Mouse (Mus musculus): ENCODE measurements around the gene Mrpl53.

Gene Mrpl53

DNA sequence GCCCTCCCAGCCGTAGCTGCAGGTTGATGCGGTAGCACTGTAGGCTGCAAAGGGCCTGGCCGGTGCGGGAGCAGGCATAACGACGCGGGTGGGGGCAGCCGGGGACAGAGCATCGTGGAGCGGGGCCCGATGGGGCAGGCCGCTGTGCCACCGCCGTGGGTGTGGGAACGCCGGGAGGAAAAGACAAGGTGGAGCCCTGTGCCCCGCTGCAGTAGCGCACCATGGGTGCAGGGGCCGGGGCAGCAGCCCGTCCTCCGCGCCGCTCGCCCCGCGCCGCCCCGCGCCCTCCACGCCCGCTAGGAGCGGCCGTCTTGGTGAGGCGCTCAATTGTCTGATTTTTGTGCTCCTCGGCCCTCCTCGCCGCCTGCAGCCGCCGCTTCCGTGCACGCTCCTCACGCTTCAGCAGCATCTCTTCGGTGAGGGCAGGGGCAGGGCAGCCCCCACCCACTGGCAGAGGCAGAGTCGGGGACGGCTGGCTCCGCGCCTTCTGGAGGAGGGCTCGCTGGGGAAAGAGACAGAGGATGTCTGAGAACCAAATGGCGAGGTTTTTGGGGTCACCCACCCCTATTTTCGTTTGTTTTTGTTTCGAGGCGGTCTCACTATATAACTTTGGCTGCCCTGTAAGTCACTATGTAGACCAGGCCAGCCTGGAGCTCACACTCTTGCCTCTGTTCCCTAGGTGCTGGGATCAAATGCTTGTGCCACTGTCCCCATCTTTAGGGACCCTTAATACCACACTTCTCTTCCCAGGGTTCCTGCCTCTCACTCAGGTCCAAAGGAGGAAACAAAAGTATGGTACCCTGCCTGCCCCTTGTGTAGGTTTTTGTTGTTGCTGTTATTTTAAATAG is 13.2 kb downstream of the Mrpl53 start:
- DNase-seq (ENCODE audit: low spot score), result no peak

DNA sequence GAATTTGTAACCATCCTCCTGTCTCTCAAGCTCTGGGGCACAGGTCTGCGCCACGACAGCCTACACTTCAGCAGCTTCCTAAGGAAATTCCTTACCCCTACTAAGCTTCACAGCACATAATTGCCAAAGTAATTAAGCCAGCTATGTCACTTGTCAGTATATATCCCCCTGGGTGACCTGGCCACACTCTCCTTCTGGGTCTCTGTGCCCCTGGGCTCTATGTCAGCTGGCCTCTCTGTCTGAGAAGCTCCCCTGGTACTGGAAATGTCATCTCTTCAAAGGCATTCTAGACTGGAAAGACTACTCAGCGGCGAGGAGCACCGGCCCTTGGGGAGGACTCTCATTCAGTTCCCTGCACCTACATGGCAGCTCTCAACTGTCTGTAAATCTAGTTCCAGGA is 14.1 kb downstream of the Mrpl53 start:
- no peak for DNase-seq (ENCODE audit: low spot score)

DNA sequence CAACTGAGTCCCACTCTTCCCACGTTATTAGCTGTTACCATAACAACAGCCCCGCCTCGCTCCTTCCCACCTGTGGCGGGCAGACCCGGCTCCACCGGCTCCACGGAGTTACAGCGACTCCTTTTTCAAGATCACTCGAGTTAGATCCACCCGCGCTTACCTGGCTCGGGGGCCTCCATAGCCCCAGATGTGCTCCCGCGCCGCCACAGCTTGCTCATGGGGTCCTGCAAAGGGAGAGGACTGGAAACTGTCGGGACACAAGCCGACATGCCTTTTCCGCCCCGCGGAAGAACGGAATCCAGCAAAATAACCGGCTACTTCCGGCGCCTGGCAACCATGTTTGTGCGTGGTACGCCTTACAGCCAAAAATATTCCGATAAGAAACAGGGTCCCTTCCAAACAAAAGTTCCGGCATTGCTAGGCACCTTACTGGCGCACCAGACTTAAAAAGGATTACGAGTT is 16.0 kb downstream of the Mrpl53 start:
- DNase-seq (ENCODE audit: low spot score), result peak; percentile 97

DNA sequence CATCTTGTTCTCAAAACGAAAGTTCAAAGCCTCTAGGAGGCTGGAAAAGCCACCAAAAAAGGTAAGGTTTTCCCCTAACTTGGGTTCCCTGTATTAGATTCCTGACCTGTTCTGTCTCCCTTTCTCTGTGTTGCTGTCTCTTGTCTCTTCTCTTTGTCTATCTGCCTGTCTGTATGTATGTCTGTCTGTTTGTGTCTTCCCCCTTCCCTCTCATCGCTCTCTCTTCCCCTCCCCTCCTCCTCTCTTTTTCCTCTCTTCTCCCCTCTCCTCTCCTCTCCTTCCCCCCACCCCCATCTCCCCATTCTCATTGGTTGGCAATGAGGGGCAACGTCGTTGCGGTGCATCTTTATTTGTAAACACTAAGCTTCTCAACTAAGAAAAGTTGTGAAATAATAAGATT is 16.5 kb downstream of the Mrpl53 start, which contains the start of gene Ino80b:
Ino80b (minus strand) TSS at position 101 of the 400 bp plus-strand sequence.
- DNase-seq (ENCODE audit: low spot score), result no peak

DNA sequence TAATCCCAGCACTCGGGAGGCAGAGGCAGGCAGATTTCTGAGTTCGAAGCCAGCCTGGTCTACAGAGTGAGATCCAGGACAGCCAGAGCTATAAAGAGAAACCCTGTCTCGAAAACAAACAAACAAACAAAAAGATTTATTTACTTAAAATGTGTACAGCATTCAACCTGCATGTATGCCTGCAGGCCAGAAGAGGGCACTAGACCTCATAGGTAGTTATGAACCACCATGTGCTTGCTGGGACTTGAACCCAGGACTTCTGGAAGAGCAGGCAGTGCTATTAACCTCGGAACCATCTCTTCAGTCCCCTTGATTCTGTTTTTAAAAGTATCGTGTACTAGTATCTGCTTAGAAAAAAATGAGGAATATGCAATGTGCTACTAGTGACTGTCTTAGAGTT is 18.6 kb downstream of the Mrpl53 start:
- no peak for DNase-seq (ENCODE audit: low spot score)

DNA sequence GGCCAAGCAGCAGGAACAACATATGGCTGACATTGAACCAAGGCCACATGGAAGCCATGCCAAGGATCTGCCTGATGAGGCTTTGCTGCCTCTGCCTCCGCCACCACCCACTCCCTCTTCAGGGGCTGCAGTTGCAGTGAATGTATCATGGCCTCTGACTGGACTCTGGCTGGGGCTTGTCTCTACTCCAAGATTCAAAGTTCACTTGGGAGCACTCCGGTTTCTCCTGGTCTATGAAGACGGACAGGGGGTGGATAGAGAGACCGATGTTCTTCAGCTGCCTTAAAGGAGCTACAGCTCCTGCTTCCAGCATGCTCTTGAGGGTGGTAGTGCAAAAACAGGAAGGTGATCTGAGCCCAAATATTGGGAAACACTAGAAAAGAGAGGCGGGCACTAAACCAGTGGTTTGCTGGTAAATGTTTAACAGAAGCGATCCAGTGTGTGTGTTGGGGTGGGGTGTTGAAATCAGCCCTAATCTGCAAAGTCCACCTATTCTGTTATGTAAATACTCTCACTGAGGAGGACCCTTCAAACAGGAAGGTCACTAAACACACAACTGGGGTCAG is 22.7 kb downstream of the Mrpl53 start:
- no peak for DNase-seq (ENCODE audit: low spot score)

DNA sequence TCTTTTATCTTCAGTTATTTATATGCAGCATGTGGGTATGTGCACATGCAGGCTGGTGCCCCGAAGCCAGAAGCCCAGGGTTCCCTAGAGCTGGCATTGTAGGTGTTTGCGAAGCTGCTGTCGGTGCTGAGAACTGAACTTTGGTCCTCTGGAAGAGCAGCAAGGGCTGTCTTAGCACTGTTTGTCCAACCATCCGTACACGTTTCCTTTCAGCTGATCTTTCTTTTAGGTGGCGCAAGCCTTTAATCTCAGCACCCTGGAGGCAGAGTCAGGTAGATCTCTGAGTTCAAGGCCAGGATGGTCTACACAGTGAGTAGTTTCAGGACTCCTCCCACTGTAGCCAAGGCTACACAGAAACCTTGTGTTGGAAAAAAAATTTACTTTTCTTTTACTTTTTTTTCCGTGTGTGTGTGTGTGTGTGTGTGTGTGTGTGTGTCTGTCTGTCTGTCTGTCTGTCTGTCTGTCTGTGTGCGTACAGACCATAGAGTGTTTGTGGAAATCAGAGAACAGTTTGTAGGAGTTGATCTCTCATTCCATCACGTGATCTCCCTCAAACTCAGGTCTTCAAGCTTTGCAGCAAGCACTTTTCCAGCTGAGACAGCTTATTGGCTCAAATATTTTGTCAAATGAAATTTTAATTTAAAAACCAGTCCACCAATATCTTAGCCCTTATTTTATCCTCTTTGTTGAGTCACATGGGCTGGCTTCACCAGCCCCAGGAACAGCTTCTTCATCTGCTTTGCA is 23.5 kb downstream of the Mrpl53 start:
- no peak for DNase-seq (ENCODE audit: low spot score)

DNA sequence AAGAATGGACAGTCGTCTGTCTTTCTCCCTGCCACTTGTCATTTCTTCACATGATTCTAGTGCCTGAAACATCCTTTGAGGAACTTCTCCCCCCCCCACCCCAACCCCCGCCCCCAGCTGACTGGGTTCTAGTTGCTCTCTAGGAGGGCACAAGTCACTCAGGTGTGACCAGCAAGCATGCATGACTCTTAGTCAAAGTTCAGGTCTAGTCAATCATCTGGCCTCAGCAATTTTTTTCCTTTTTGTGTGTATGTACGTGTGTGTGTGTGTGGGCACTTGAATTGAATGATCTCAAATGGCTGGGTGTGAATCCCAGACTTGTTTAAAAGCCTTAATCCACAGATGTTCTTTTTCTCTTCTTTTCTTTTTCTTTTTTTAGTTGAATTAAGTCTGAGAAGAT is 25.4 kb downstream of the Mrpl53 start:
- DNase-seq (ENCODE audit: low spot score), result no peak

DNA sequence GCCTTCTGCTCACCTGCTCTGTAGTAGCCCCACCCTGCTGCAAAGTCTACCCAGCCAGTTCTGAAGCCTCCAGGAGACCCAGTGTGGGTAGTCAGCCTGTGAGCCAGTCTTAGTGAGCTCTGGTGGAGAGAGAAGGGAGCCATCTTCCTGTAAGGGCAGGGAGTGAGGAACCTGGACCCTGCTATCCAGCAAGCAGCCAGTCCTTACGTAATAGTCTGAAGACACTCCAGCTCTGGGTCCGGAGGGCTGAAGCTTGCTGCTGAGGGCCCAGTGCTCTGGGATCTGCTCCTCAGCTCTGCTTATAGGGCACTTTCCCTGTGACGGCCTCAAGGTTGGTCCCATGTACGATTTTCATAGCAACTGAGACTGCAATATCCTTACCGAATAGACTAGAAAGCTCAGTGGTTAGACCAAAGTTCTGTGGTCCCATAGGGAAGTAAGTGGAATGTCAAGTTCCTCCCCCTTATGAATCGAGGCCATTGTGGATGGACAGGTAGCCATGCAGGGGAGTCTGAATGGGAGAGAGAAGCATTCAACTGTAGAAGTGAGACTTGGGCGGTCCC is 26.2 kb downstream of the Mrpl53 start, which contains the start of gene Rtkn:
Rtkn (plus strand) TSS at position 513 of the 563 bp plus-strand sequence.
- DNase-seq (ENCODE audit: low spot score), result no peak

DNA sequence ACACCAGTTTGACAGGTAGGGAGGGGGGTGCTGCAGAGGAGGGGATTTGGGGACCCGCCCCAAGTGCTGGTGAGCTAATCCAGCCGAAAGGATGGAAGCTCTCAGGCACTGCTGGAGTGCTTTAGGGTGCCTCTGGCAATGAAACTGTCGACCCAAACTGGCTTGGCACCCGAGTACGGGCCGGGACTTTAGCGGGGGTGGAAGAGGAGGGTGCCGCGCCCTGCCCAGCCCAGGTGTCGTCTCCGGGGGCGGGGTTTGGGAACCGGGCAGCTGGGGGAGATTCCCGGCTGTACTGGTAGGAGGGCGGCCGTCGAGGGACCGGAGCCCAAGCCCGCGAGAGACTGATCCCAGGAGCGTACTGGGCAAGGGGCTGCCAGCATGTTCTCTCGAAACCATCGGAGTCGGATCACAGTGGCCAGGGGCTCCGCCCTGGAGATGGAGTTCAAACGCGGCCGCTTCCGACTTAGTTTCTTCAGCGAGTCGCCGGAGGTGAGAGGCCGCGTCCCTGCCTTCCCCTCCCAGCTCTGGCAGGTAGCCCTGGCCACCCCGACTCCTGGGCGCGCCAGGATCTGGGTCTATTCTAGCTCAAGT is 26.8 kb downstream of the Mrpl53 start:
- no peak for DNase-seq (ENCODE audit: low spot score)

DNA sequence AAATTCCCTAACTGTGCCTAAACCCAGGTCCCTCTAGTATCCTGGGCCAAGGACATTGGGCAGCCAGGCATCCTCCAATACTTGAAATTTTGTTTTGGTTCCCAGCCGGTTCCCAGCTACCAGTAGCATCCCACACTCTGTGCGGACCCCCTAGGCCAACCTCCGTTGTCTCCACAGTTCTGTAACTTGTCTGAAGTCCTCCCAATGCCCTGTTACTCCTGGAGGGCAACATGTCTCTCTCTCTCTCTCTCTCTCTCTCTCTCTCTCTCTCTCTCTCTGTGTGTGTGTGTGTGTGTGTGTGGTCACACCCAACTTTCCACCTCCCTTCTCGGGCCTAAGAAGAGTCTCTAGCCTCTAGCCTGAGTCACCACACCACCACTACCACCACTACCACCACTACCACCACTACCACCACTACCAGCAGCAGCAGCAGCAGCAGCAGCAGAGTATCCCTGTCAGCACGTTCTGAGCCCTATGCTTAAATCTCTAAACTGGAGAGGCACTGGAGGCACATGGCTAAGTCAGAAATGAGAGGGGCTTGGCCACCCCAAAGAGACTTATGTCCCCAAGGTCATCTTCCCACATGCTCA is 27.5 kb downstream of the Mrpl53 start:
- DNase-seq (ENCODE audit: low spot score), result peak; percentile 19

DNA sequence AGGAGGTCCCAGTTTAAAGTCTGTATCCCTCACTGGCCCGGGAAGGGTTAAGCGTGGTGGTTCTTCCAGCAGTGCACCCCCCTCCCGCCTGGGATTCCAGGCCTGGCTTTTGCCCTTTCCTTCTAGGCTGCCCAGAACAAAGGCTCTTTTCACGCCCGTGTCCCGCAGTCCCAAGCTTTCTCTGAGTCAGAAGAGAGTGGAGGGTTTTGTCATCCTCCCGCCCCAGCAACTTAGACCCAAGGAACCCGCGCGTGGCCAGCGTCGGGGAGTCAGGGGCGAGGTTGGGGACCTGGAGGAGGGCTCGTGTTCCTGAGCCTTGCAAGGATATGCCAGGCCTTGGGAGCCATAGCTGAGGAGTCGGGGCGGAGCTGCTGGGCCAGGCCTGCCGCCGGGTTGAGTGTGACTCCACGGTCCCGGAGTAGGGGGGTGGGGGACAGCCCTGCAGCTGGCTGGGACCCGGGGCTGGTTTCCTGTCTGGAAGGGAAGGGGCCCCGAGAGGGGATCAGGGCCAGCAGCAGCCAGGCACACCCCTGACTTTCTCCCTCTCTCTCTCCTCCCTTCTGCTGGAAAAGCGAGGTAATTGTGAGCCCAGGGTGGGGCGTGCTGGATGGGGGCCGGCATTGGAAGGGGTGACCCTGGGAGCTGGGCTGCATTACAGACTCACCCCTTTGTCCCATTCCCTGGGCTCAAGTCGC is 28.2 kb downstream of the Mrpl53 start:
- DNase-seq (ENCODE audit: low spot score), result peak; percentile 80

DNA sequence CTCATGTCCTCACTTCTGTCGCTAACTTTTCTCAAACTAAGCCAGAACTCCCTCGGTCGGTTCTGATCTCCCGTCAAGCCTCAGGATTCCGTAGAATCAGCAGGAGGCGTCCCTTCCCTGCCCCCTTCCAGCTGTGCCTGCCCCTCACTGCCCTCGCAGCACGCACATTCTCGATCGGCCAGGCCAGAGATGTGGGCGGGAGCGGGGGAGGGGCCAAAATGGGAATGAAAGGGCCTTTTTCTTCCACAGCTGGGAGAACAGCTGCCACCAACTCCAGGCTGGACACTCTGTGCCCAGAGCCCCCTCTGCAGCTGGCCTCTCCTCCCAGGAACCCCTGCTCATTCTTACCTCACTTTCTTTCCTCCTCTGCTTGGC is 28.7 kb downstream of the Mrpl53 start:
- DNase-seq (ENCODE audit: low spot score), result peak; percentile 83

DNA sequence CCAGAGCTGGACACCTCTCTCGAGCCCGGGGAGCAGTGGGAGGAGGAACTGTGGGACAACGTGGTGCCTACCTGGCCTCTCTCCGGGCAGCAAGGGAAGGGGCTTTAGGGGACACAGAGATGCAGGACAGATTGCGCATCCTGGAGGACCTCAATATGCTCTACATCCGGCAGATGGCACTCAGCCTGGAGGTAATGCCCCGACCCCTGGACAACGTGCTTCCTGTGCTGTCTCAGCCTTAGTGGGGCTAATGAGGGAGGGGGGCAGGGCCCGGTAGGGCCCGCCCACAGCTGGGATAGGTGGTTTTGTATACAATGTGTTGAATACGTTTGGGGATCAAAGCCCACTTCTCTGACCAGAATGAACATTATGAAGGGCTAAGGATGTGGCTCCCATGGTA is 29.2 kb downstream of the Mrpl53 start:
- peak; percentile 72 for DNase-seq (ENCODE audit: low spot score)

DNA sequence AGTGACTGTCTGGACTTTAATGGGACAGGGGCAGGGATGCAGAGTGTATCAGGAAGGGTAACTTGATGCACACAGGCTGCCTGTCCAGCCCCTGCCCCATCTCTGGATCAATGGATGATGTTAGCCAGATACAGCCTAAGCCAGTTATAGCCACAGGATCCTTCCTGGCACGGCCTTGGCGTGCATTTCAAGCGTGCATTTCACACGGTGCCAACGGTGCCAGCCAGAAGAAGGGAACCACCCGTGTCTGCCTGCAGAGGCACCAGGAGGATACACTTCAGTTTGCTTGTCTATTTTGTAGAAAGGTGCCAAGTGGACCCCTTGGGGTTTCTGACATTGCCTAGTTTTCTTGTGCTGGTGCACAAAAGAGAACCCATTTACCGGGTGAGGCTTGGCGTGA is 31.2 kb downstream of the Mrpl53 start:
- DNase-seq (ENCODE audit: low spot score), result no peak

DNA sequence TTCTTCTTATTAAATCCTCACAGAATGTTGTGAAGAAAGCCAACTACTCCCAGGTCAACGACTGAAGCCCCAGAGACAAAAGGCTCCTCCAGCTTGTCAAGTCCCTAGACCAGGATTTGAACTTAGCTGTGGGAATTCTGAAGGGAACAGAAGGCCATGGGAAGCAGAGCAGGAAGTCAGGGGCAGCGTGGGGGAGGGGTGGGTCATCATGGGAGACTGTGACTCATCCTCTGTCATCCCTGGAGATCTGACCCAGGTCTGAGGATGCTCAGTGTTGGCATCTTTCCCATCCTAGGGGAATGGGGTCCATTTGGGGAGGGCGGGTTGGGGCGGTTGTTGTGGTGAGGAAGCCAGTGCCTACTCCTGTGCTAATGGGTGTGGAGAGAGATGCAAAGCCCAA is 32.8 kb downstream of the Mrpl53 start:
- no peak for DNase-seq (ENCODE audit: low spot score)

DNA sequence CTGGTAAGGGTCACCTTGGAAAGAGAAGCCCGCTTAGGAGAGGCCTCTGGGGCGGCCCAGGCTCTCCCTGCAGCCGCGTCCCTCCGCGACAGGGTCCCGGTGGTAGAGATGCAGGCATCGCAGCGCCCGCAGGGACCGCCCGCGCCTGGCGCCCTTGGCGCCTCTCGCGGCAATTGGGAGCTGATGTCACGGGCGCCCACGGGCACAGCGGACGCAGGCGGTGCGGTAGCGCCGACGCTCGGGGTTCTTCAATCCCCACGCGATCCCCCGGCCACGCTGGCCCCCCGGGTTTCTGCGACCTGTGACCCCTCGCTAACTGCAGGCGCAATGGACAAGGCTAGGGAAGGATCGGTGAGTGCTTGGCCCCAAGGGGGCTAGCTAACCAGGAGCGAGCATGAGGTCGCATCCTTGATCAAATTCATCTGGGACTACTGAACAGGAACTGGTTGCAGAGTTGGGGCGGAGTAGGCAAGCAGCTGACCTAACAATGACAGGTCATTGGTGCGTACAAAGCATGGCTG is 33.4 kb downstream of the Mrpl53 start:
- peak; percentile 50 for DNase-seq (ENCODE audit: low spot score)

DNA sequence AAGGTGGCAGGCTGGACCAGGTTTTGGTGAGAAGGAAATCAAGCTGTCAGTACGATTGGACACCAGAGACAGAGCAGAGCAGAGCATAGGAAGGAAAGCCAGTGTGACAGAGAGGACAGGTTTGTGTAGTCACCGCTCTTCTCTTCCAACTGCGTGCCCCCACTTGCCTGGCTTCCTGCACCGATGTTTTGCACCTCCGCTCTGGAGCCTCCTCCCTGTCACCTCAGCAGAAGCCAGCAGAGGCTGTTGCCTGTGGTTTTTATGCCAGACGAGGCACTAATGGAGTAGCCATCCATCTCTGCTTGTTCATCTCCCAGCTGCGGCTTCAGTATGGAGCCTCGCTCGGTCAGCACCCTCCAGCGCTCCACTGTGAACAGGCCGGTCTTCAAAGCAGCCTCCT is 34.0 kb downstream of the Mrpl53 start:
- DNase-seq (ENCODE audit: low spot score), result no peak

DNA sequence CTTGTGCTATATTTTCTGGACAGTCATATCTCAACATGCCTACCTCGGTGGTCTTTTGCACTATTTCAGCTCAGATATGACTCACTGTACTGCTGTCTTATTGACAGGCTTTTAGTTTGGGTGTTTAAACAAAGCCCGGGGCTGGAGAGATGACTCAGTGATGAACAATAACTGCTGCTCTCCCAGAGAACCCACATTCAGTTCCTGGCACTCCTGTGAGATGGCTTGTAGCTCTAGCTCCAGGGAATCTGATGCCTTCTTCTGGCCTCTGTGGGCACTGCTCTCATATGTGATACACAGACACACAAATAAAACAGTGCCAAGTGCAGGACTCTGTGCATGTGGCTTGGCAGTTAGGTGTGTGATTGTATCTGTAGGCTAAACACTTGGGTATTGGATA is 36.4 kb downstream of the Mrpl53 start:
- DNase-seq (ENCODE audit: low spot score), result no peak

DNA sequence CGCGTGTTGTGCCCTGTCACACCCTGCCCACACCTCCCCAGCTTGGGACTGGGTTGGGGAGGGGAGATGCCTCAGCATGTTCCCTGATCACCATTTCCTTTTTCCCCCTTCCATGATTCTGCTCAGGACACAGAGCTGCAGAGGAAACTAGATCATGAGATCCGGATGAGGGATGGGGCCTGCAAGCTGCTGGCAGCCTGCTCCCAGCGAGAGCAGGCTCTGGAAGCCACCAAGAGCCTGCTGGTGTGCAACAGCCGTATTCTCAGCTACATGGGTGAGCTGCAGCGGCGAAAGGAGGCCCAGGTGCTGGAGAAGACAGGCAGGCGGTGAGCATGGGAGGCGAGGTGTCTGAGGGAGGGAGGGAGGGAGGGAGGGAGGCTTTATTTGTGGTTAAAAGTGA is 37.0 kb downstream of the Mrpl53 start:
- DNase-seq (ENCODE audit: low spot score), result no peak

DNA sequence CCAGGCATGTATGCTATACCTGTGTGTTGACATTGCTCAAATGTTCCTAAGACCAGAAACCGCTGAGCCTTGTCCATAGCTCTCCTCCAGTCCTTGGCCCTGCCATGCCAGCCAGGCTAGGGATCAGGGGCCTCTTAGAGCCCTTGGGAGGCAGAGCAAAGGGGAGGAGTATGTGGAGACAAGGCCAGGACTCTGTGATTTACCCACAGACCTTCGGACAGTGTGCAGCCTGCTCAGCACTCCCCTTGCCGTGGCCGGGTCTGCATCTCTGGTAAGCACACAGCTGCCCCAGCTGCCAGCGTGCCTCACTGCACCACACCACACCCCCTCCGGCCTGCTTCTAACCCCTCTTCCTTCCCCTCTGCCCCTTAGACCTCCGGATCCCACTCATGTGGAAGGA is 38.4 kb downstream of the Mrpl53 start:
- no peak for DNase-seq (ENCODE audit: low spot score)
